Mouse (Mus musculus): Measurements from ENCODE around the gene Gm26620. TPM values are rescaled to one million over a fixed set of nuclear protein-coding genes. Genes with fewer than 3 reads are reported as not detected.

Gm26620 gene
- polyA plus RNA-seq, 1 experiment from 2014 or later: 0.62 TPM

- Histone ChIP-seq H3K4me2 (ENCODE audit: low read depth, low read length) (no peak overlapping the region), H3K27ac (ENCODE audit: low read depth, low read length) (no peak overlapping the region), H3K27me3 (ENCODE audit: control insufficient read depth, insufficient read depth, low read length) (no peaks in the 10 kb centered on the region), H3K9ac (replicated peaks; ENCODE audit: low read depth, low read length) (no peak overlapping the region), H3K9me3 (ENCODE audit: control insufficient read depth, low read length) (no peaks in the 10 kb centered on the region; the same call in 1 of the 2 replicates), H3K4me1 (ENCODE audit: control insufficient read depth, insufficient read depth, low read length) (no peaks in the 10 kb centered on the region), H3K36me3 (ENCODE audit: control insufficient read depth, insufficient read depth, low read length) (no peaks in the 10 kb centered on the region), H3K4me3 (ENCODE audit: low read depth, low read length) (no peak overlapping the region)
- WGBS: 93% methylated on average over 1 of the region's 1 CpGs
- ATAC-seq (ENCODE audit: low read depth): no peak
Observed at GRCm38 (mm10) chr1:170933940-170934339, 49.1 kb downstream of the Gm26620 start.

GRCm38 (mm10) chr1:170934383-170934782 is 49.5 kb downstream of the Gm26620 start:
- H3K27ac ChIP-seq (ENCODE audit: low read depth, low read length): no peak overlapping the region
- WGBS: 57% methylated on average over 2 of the region's 2 CpGs
- no peaks in the 10 kb centered on the region for H3K4me1 ChIP-seq (ENCODE audit: control insufficient read depth, insufficient read depth, low read length)
- H3K36me3 ChIP-seq (ENCODE audit: control insufficient read depth, insufficient read depth, low read length): no peaks in the 10 kb centered on the region
- H3K27me3 ChIP-seq (ENCODE audit: control insufficient read depth, insufficient read depth, low read length): no peaks in the 10 kb centered on the region
- no peak for ATAC-seq (ENCODE audit: low read depth)
- no peaks in the 10 kb centered on the region; the same call in 1 of the 2 replicates for H3K9me3 ChIP-seq (ENCODE audit: control insufficient read depth, low read length)
- no peak overlapping the region for H3K4me3 ChIP-seq (ENCODE audit: low read depth, low read length)
- no peak overlapping the region for H3K4me2 ChIP-seq (ENCODE audit: low read depth, low read length)
- no peak overlapping the region for H3K9ac ChIP-seq (replicated peaks; ENCODE audit: low read depth, low read length)

Other genes with a start within 250 kb of the Gm26620 start
- gene Olfml2b, start 240.5 kb upstream of the Gm26620 start, polyA plus RNA-seq (2014; fragmentation: Nextera tagmentation; extraction: Ambion mirVana): 3.6 and 10.0 TPM in 2 replicates
- gene Atf6, start 17.3 kb upstream of the Gm26620 start, polyA plus RNA-seq (2014; fragmentation: Nextera tagmentation; extraction: Ambion mirVana): 10.1 and 11.6 TPM in 2 replicates
- gene Dusp12, start 475 bp downstream of the Gm26620 start, polyA plus RNA-seq (2014; fragmentation: Nextera tagmentation; extraction: Ambion mirVana): 44.6 and 51.0 TPM in 2 replicates
- 0.70 and 1.2 TPM in 2 replicates for gene Fcrlb, start 27.9 kb downstream of the Gm26620 start, polyA plus RNA-seq (2014; fragmentation: Nextera tagmentation; extraction: Ambion mirVana)
- gene Fcrla, start 42.5 kb downstream of the Gm26620 start, polyA plus RNA-seq (2014; fragmentation: Nextera tagmentation; extraction: Ambion mirVana): not detected in 2 replicates
- gene Fcgr2b, start 91.5 kb downstream of the Gm26620 start, polyA plus RNA-seq (2014; fragmentation: Nextera tagmentation; extraction: Ambion mirVana): 0.20 and 0.75 TPM in 2 replicates
- gene Fcgr4, start 133.9 kb downstream of the Gm26620 start, polyA plus RNA-seq (2014; fragmentation: Nextera tagmentation; extraction: Ambion mirVana): 0.49 TPM in 1 of 2 replicates, not detected in the other
- gene Fcgr3, start 179.9 kb downstream of the Gm26620 start, polyA plus RNA-seq (2014; fragmentation: Nextera tagmentation; extraction: Ambion mirVana): 5.5 and 8.8 TPM in 2 replicates
- 2.4 and 5.0 TPM in 2 replicates for gene Cfap126, start 228.9 kb downstream of the Gm26620 start, polyA plus RNA-seq (2014; fragmentation: Nextera tagmentation; extraction: Ambion mirVana)

Measured in neural tube, embryonic 14.5 days (tissue).